Mouse (Mus musculus) MEL-GATA-1-ER (cell line): ENCODE measurements at regions not wholly inside any gene's neighbourhood (a gene's known extent, or its start where the extent isn't known, plus 50 kb on each side); places are given as distances from the start of the nearest gene placed in this dataset.
"Not testable (repeated sequence)": the region's sequence is repeated elsewhere in the genome, so short reads cannot be mapped to it uniquely, and the experiment has no call there.

Experiments used
- DNase-seq: peaks from one replicate; pipeline ENCODE4 v3.0.0-alpha.2; 2012; ENCODE audit warnings: low read depth; ENCODE audit errors: extremely low read depth

GRCm38 (mm10) chr12:69486903-69487302 lies 95.9 kb downstream of the Vcpkmt start:
- DNase-seq, result no peak

GRCm38 (mm10) chr12:69485652-69486651 lies 96.9 kb downstream of the Vcpkmt start:
- peak; percentile 16 for DNase-seq

- DNase-seq, result no peak
These were observed 101.4 kb downstream of the Vcpkmt start for GRCm38 (mm10) chr12:69481420-69481819.

GRCm38 (mm10) chr12:69476631-69477091 lies 104.4 kb upstream of the Gm9887 start:
- no peak for DNase-seq

- DNase-seq, result no peak
These were observed 103.9 kb upstream of the Gm9887 start for GRCm38 (mm10) chr12:69476131-69476530.

- DNase-seq, result no peak
These were observed 102.8 kb upstream of the Gm9887 start for GRCm38 (mm10) chr12:69474916-69475661.

GRCm38 (mm10) chr12:69474141-69474915 lies 102.1 kb upstream of the Gm9887 start:
- no peak for DNase-seq

- no peak for DNase-seq
These were observed 101.3 kb upstream of the Gm9887 start for GRCm38 (mm10) chr12:69473379-69474057.

GRCm38 (mm10) chr12:69472912-69473311 lies 100.7 kb upstream of the Gm9887 start:
- no peak for DNase-seq

- no peak for DNase-seq
These were observed 99.6 kb upstream of the Gm9887 start for GRCm38 (mm10) chr12:69471876-69472275.

- DNase-seq, result no peak
These were observed 96.7 kb upstream of the Gm9887 start for GRCm38 (mm10) chr12:69469004-69469403.

GRCm38 (mm10) chr12:69467363-69467762 lies 95.1 kb upstream of the Gm9887 start:
- DNase-seq, result no peak

GRCm38 (mm10) chr12:69464906-69465305 lies 92.6 kb upstream of the Gm9887 start:
- no peak for DNase-seq

GRCm38 (mm10) chr12:69463327-69463726 lies 91.1 kb upstream of the Gm9887 start:
- not testable (repeated sequence) for DNase-seq

- DNase-seq, result no peak
These were observed 89.9 kb upstream of the Gm9887 start for GRCm38 (mm10) chr12:69461888-69462840.

- no peak for DNase-seq
These were observed 88.4 kb upstream of the Gm9887 start for GRCm38 (mm10) chr12:69460552-69461079.

- no peak for DNase-seq
These were observed 86.0 kb upstream of the Gm9887 start for GRCm38 (mm10) chr12:69458170-69458841.

GRCm38 (mm10) chr12:69456746-69457145 lies 84.5 kb upstream of the Gm9887 start:
- DNase-seq, result no peak

- DNase-seq, result no peak
These were observed 83.9 kb upstream of the Gm9887 start for GRCm38 (mm10) chr12:69456116-69456515.
